Mouse (Mus musculus) small intestine, adult 2 months (tissue): ENCODE measurements around the gene Lpin2.

ENCODE experiments used
- CTCF ChIP-seq: fragments of 200-500 bp; IDR thresholded peaks from 2 replicates; pipeline ENCODE4 v1.5.1; 2012; ENCODE audit warnings: low read depth, mild to moderate bottlenecking, control low read depth, inconsistent platforms, low read length, moderate library complexity, mixed read lengths; ENCODE audit not compliant: insufficient replicate concordance, insufficient read length; ENCODE audit errors: extremely low read depth
- POLR2A ChIP-seq: fragments of 200-500 bp; IDR thresholded peaks from 2 replicates; pipeline ENCODE4 v1.6.1; 2012; ENCODE audit warnings: low read depth, mild to moderate bottlenecking, control low read depth, inconsistent platforms, low read length, moderate library complexity

DNA sequence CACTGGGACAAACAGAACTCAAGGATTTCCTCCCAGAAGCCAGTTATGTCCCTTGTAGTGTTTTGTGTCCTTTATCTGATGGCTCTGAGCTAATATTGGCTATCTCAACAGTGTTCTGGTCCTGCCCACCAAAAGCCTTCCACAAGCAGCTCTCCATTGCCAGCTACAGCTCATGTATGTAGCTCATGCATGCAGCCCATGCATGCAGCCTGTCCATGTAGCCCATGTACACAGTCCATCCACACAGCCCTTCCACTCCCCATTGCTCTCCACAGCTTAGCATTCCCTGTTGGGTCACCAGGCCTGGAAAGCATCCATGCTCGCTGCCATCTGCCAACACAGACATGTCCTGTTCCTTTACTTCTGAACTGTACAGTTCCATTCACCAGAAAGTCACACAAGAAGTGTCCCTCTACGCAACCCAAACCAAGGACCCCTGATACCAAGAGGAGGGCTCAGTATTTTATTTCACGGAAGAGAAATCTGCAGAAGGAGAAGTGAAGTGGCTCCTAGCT lies 47.9 kb upstream of the Lpin2 start:
- TF ChIP-seq CTCF (no peak), POLR2A (no peak)
